Mouse (Mus musculus) adrenal gland, postnatal 14 days (tissue): ENCODE data around the gene Cnnm4. TPM values are rescaled to one million over a fixed set of nuclear protein-coding genes. Genes with fewer than 3 reads are reported as not detected.

Experiments used
- DNase-seq: peaks from one replicate; pipeline ENCODE4 v3.0.0; 2021; ENCODE audit warnings: mixed read lengths
- total RNA-seq: library from RNA; stranded (reverse); gene quantifications from 2 replicates; pipeline ENCODE4 v1.2.3, GENCODE M21; 2021

The Cnnm4 gene
- total RNA-seq, 1 experiment from 2014 or later = 4.2 TPM

GRCm38 (mm10) chr1:36541844-36542243 is 70.4 kb downstream of the Cnnm4 start:
- no peak for DNase-seq

GRCm38 (mm10) chr1:36542925-36543324 is 71.5 kb downstream of the Cnnm4 start:
- no peak for DNase-seq

GRCm38 (mm10) chr1:36545382-36545781 is 74.0 kb downstream of the Cnnm4 start:
- DNase-seq = no peak

- no peak for DNase-seq
These were observed 74.6 kb downstream of the Cnnm4 start for GRCm38 (mm10) chr1:36545845-36546600.

- DNase-seq = peak; percentile 98
These were observed 75.6 kb downstream of the Cnnm4 start, which contains the start of gene Ankrd39 for GRCm38 (mm10) chr1:36546888-36547471. Ankrd39 (minus strand) TSS chr1:36547445.

- DNase-seq = peak; percentile 57
These were observed 76.7 kb downstream of the Cnnm4 start for GRCm38 (mm10) chr1:36547981-36548598.

- no peak for DNase-seq
These were observed 77.4 kb downstream of the Cnnm4 start for GRCm38 (mm10) chr1:36548771-36549170.

- no peak for DNase-seq
These were observed 78.1 kb downstream of the Cnnm4 start for GRCm38 (mm10) chr1:36549491-36549890.

GRCm38 (mm10) chr1:36550075-36550863 is 78.8 kb downstream of the Cnnm4 start:
- DNase-seq = no peak

GRCm38 (mm10) chr1:36551904-36552303 is 80.5 kb downstream of the Cnnm4 start:
- no peak for DNase-seq

GRCm38 (mm10) chr1:36552506-36552905 is 81.1 kb downstream of the Cnnm4 start:
- no peak for DNase-seq

- DNase-seq = peak; percentile 60
These were observed 83.4 kb downstream of the Cnnm4 start for GRCm38 (mm10) chr1:36554633-36555399.

- peak; percentile 50 for DNase-seq
These were observed 84.5 kb downstream of the Cnnm4 start for GRCm38 (mm10) chr1:36555798-36556395.

- DNase-seq = peak; percentile 95
These were observed 85.4 kb downstream of the Cnnm4 start for GRCm38 (mm10) chr1:36556553-36557456.

GRCm38 (mm10) chr1:36557457-36558011 is 86.1 kb downstream of the Cnnm4 start:
- peak; percentile 92 for DNase-seq
